Mouse (Mus musculus) adrenal gland, postnatal 36 days (tissue): Measurements from ENCODE around the gene Setd1b. TPM values are rescaled to one million over a fixed set of nuclear protein-coding genes. Genes with fewer than 3 reads are reported as not detected.

ENCODE experiments used
- DNase-seq, 2 experiments: peaks; one replicate each; pipeline ENCODE4 v3.0.0; 2021; ENCODE audit warnings: mixed read lengths in 1 of 2
- long read RNA-seq, 2 experiments: library from polyadenylated mRNA; stranded (forward); transcript quantifications; one replicate each; pipeline ENCODE4 v2.0.0; 2021; ENCODE audit warnings: borderline sequencing depth in 2 of 2
- total RNA-seq, 2 experiments: library from RNA; stranded (reverse); gene quantifications; 2 replicates each; pipeline ENCODE4 v1.2.3; 2021

The Setd1b gene
- 10 to 100 TPM; 24.9 to 26.0 TPM for total RNA-seq
- long read RNA-seq, experiment 1, partial matches to known transcripts, result 1 of 3 reads
- long read RNA-seq, experiment 1, other reads (novel, unspliced or antisense), result 2 of 3 reads
- long read RNA-seq, experiment 2, partial matches to known transcripts, result 0 of 1 reads
- long read RNA-seq, experiment 2, other reads (novel, unspliced or antisense), result 1 of 1 reads

- peak; percentile 65 to 71 for DNase-seq
Measured at GRCm38 (mm10) chr5:123142161-123143157, at the start of gene Setd1b. Gene Setd1b (plus strand): TSS chr5:123142193.

DNA sequence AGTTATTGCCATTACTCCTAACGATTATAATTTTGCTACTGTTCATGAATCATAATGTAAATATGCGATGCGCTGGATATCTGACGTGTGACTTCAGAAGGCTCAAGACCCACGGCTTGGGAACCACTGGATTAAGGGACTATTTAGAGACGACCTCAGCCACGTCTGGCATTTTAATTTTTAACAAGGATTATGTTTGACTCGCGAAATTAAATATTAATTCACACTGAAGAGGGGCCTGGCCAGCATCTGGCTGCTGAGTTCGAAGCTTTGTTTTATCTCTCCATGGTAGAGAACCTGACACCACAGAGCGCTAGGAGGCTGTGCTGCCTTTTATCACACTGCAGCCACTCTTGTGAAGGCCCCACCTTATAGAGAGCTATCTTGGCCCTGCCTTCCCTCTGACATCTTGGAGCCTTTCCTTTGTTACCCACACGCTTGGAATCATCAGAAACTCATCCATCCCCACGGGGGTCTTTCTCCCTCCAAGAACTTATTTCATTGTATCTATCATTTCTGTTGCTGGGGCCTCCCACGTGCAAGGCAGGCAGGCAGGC lies 48.8 kb upstream of the Setd1b start:
- DNase-seq, result no peak

GRCm38 (mm10) chr5:123094238-123094991 lies 47.6 kb upstream of the Setd1b start:
- peak in 1 of 2 experiments; percentile 38 for DNase-seq

DNA sequence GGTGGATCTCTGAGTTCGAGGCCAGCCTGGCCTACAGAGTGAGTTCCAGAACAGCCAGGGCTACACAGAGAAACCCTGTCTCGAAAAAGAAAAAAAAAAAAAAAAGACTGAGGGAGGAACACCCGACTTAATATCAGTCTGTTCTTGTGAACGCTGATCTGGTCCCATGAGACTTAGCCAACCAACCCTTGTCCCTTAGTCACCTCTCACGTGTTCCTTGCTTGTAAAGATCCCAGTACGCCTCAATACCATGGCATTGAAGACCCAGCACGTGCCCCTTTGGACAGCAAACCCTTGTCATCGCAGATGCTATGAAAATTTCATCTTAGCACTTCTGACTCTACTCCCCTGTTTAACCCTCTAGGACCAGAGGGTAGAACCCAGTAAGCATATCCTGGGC lies 45.7 kb upstream of the Setd1b start:
- no peak for DNase-seq

DNA sequence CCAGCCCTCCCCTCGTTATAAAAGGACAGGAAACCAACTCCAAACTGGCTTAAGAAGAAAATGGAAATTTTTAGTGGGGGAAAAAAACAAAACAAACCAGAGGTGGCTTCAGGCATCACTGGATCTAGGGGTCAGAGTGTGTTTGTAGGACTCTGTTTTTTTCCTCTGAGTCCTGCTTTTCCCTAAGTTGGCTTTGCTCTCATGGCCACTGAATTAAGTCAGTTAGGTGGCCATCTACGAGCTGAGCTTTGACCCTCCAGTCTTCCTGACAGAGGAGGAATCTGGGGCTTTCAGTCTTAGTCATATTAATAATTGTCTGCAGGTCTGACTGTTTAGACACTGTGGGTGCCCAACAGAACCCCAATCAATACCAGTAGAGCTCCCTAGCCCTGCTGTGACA lies 43.5 kb upstream of the Setd1b start:
- no peak for DNase-seq

DNA sequence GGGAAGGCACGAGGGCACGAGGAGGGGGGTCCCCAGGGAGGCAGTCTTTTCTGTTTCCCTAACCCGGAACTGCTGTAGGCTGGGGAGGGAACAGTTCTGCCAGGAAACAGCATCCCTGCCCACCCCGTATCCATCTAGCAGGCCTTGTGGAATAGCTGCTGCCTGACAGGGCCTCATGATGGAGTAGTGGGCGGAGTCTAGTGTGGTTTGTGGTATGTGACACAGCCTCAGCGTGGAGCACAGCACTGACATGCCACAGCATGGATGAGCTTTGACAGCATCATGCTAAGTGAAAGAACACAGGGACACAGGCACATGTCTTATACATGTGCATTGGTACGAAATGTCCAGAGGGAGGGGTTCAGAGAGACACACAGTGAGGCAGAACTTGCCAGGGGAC lies 39.6 kb upstream of the Setd1b start:
- no peak for DNase-seq

DNA sequence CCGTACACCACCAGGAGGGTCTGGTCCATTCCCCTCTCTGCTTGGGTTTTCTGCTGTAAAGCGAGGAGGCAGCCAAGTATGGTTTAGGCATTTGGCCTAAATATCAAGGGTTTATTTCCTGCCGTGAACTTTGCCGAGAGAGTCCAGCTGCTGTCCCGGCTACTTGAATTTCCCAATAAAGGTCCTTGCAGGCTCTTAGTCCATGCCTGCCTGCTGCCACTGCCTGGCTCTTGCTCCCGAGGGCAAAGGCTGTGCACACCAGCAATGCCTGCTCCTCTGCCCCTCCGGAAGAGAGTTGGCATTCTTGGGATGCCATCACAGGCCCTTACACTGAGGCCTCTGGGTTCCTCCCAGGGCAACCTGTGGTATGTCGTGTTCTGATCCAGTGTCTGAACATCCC lies 38.4 kb upstream of the Setd1b start:
- peak in 1 of 2 experiments; percentile 28 for DNase-seq

GRCm38 (mm10) chr5:123104769-123105168 lies 37.2 kb upstream of the Setd1b start:
- DNase-seq, result peak in 1 of 2 experiments; percentile 27

DNA sequence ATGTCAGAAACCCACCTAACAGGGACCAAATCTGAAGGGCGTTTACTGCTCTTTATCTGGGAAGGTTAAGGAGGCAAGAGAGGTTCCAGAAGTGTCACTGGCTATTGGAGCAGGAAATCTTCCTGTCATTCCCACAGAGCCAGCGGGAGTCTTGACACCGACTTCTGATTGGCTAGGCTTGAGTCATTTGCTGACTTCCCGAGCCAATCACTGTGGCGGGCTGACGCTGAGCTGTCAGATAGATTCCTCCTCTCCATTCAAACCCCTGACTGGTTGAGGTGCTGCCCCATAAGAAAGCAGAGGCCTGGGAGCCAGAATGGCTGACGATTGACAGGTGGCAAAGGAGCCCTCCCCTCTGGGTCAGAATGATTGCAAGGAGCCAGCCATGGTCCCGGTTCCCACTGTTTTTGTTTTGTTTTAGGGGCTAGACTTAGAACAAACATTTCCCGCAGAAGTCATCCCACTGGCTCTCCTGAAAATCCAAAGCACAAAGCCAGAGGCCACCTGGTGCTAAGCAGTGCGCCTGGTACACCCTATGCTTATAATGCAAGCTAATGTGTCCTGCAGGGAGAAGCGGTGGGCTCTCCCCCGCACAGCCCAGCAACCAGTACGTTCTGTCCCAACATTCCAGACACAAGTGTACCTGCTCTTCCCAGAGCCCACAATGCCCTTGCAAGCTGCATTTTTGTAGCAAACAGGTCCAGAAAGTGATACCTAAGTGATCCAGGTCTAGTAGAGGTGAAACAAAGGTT lies 32.4 kb upstream of the Setd1b start:
- peak; percentile 73 for DNase-seq

- peak in 1 of 2 experiments; percentile 54 for DNase-seq
Measured at GRCm38 (mm10) chr5:123110296-123110721, 31.7 kb upstream of the Setd1b start.

DNA sequence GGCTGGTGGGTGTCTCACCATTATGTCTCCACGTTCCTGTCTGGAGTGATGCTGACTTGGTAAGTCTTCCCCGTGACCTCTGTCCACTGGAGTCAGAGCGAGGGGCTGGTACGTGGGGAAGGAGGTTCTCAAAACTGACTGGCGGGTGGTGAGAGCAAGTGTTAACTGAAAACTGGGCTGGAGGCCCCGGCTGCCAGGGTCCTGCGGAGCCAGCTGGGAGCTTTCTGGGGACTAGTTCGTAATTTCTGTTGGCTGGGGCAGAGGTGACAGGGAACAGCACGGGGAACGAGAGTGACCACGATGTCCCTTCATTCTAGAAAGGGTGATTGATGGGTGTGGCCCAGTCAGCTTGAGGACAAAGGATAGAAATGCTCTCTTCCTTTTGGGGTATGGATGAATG lies 27.9 kb upstream of the Setd1b start:
- DNase-seq, result peak in 1 of 2 experiments; percentile 35

DNA sequence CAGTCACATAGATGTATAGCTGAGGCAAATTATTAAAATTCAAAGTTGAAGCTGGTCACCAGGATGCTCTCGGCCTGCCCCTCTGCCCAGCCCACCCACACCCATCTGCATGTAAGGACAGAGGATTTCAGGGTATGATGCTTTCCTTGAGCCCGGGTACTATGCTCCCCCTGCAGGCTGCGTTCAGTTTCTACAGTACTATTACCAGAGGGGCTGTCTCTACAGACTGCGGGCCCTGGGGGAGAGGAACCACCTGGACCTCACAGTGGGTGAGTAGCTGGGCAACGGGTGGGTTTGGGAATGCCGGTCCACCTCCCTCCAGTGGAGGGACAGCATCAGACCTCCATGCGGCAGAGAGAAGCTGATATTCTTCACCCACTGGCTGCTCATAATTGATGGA lies 27.1 kb upstream of the Setd1b start:
- DNase-seq, result peak in 1 of 2 experiments; percentile 49

DNA sequence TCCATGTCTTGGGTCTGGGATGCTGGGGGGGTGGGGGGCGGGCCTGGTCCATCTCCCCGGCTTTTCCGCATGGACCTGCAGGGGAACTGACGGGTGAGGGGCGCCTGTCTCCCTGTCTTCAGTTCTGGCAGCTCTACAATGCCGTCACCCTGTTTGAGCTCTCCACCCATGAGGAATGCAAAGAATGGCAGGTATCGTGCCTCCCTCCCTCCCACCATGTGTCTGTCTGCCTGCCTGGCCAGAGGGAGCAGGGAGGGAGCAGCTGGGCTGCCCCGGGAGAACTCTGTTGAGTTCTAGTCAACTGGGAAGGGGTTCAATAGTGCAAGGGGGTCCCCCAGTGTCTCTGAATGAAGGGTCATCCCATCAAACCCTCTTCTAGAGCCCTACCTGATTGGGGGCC lies 25.9 kb upstream of the Setd1b start:
- DNase-seq, result no peak

GRCm38 (mm10) chr5:123117257-123117656 lies 24.7 kb upstream of the Setd1b start:
- peak; percentile 82 to 90 for DNase-seq

DNA sequence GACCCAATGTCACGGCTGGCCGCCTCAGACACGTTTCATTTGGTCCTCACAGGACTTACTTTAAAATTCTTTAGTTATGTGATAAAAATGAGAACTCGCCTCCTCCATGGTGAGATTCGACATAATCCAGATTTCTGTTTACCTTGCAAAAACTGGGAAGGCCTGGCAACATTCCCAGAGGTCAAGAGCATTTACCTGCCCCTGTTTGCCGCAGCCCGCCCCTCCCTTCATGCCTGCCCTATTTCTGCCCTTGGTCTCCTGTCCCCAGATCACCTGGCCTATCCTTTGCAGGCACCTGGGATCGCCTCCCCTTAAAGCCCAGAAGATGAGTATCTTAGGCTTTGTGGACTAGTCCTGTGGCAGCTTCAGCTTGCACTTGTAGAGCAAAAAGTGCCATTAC lies 24.2 kb upstream of the Setd1b start:
- DNase-seq, result no peak

DNA sequence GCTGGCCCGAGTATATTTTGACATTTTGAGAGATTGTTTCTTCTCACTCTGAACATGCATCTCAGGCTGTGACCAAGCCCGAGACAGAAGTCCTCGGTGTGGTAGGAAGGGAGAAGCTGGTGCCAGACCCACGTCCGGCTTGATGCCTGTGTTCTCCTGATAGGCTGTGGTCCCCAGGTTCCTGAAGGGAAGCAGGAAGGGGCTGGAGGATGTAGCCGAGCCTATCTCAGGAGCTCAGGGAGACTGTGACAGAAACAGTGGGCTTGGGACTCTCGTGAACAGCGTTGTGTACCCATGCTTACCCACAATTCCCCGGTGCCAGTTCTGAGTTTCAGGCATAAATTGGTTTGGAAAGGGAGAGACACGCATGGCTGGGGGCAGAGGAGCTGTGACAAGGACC lies 23.2 kb upstream of the Setd1b start:
- no peak for DNase-seq

- DNase-seq, result no peak
Measured at GRCm38 (mm10) chr5:123120624-123121215, 21.3 kb upstream of the Setd1b start.

GRCm38 (mm10) chr5:123122181-123122580 lies 19.8 kb upstream of the Setd1b start:
- no peak for DNase-seq

DNA sequence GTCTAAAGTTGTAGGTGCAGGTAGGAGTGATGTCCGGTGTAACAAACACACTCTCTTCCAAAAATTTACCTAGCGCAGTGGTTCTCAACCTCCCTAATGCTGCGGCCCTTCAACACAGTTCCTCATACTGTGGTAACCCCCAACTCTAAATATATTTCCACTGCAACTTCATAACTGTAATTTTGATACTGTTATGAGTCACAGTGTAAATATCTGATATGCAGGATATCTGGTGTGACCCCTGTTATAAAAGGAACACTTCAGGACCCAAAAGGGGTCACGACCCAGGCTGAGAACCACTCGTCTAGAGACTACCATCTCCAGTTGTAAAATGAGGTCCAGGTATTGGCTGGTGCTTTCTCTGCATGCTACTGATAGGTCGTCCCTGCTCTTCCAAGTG lies 16.9 kb upstream of the Setd1b start:
- no peak for DNase-seq

GRCm38 (mm10) chr5:123125638-123126406 lies 16.2 kb upstream of the Setd1b start:
- peak; percentile 66 to 72 for DNase-seq
